Mouse (Mus musculus): ENCODE results near the gene Sim1. TPM values are rescaled to one million over a fixed set of nuclear protein-coding genes. Genes with fewer than 3 reads are reported as not detected.

The Sim1 gene
- 0.30 and 0.32 TPM in 2 replicates for polyA plus RNA-seq (2011; ENCODE audit: insufficient read depth, insufficient read length, low read depth, missing spikeins)

DNA sequence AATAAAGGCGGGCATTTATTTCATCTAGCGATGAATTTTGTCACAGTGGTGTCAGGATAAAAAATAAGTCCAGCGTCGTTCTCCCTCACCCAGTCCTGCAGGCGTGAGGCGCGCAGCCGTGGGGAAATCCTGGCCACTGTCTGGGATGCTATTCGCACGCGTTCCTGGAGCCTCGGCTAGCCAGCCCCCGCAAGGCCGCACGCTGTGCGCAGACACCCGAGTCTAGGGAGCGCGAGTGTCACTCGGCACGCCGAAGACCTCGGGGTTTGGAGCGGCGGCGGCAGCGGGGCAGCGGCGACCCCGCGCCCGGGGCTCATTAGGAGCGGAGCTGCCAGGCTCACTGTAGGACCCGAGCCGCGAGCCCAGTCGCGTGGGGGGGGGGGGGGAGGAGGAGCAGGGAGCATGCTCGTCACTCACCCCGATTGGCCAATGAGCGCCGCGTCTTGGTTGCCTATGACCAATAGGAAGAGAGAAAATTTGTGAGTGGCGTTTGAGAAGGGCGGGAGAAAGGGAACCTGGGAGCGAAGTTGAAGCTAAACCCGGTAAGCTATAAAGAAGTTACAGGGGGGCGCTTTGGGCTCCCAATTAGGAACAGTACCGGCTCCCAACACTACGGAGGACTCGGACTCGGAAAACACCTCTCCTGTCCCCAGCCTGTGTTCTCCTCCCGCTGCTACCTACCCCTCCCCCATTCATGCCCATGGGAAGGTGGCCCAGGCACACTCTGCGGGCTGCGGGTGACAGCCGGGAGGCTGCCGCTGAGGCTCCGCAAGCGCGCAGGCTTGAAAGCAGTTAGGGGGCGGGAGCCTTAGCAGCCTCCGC is at the start of gene Sim1:
Gene Sim1, plus strand, starts transcription at position 585 of the 822 bp plus-strand sequence.
- peak within 1 kb of the TSS; percentile 48; the same call in 1 of the 2 replicates for H3K9ac ChIP-seq (ENCODE audit: low read depth, poor library complexity, severe bottlenecking)
- H3K9me3 ChIP-seq (replicated peaks; ENCODE audit: control insufficient read depth, insufficient read depth, low read length, poor library complexity, severe bottlenecking): no peaks in the 10 kb centered on the region; the same call in 1 of the 2 replicates
- H3K36me3 ChIP-seq (ENCODE audit: control insufficient read depth, insufficient read depth, low read length, poor library complexity, severe bottlenecking): no peaks in the 10 kb centered on the region
- peaks cover 26% of the 10 kb centered on the region for H3K27me3 ChIP-seq (ENCODE audit: control insufficient read depth, insufficient read depth, low read length, poor library complexity, severe bottlenecking)
- no peak for TF ChIP-seq CTCF (IDR thresholded peaks at IDR 0.05; ENCODE audit: low read depth, low read length)
- no peak for TF ChIP-seq EP300 (IDR thresholded peaks at IDR 0.05; ENCODE audit: insufficient read depth, low read depth, low read length)
- TF ChIP-seq POLR2A (IDR thresholded peaks at IDR 0.05; ENCODE audit: insufficient read depth, low read length): no peak
- H3K27ac ChIP-seq (ENCODE audit: insufficient read depth, low read length): no peak within 1 kb of the TSS
- peak within 1 kb of the TSS; percentile 59 for H3K4me3 ChIP-seq (ENCODE audit: low read depth, low read length)
- H3K4me1 ChIP-seq (ENCODE audit: control insufficient read depth, insufficient read depth, low read length): no peaks in the 10 kb centered on the region

- H3K36me3 ChIP-seq (ENCODE audit: control insufficient read depth, insufficient read depth, low read length, poor library complexity, severe bottlenecking): no peaks in the 10 kb centered on the region
- no peaks in the 10 kb centered on the region for H3K27me3 ChIP-seq (ENCODE audit: control insufficient read depth, insufficient read depth, low read length, poor library complexity, severe bottlenecking)
- no peak overlapping the region for H3K4me3 ChIP-seq (ENCODE audit: low read depth, low read length)
- no peaks in the 10 kb centered on the region for H3K9me3 ChIP-seq (replicated peaks; ENCODE audit: control insufficient read depth, insufficient read depth, low read length, poor library complexity, severe bottlenecking)
- no peak for TF ChIP-seq EP300 (IDR thresholded peaks at IDR 0.05; ENCODE audit: insufficient read depth, low read depth, low read length)
- TF ChIP-seq CTCF (IDR thresholded peaks at IDR 0.05; ENCODE audit: low read depth, low read length): no peak
- TF ChIP-seq POLR2A (IDR thresholded peaks at IDR 0.05; ENCODE audit: insufficient read depth, low read length): no peak
- H3K4me1 ChIP-seq (ENCODE audit: control insufficient read depth, insufficient read depth, low read length): no peaks in the 10 kb centered on the region
- H3K9ac ChIP-seq (ENCODE audit: low read depth, poor library complexity, severe bottlenecking): no peak overlapping the region
- no peak overlapping the region for H3K27ac ChIP-seq (ENCODE audit: insufficient read depth, low read length)
These were observed 26.4 kb upstream of the Sim1 start for GRCm38 (mm10) chr10:50868202-50868601.

- no peak overlapping the region for H3K27ac ChIP-seq (ENCODE audit: insufficient read depth, low read length)
- H3K9ac ChIP-seq (ENCODE audit: low read depth, poor library complexity, severe bottlenecking): no peak overlapping the region
- no peak overlapping the region for H3K4me3 ChIP-seq (ENCODE audit: low read depth, low read length)
- no peaks in the 10 kb centered on the region for H3K4me1 ChIP-seq (ENCODE audit: control insufficient read depth, insufficient read depth, low read length)
- H3K27me3 ChIP-seq (ENCODE audit: control insufficient read depth, insufficient read depth, low read length, poor library complexity, severe bottlenecking): no peaks in the 10 kb centered on the region; the same call in 1 of the 2 replicates
- TF ChIP-seq POLR2A (IDR thresholded peaks at IDR 0.05; ENCODE audit: insufficient read depth, low read length): no peak
- no peak for TF ChIP-seq EP300 (IDR thresholded peaks at IDR 0.05; ENCODE audit: insufficient read depth, low read depth, low read length)
- TF ChIP-seq CTCF (IDR thresholded peaks at IDR 0.05; ENCODE audit: low read depth, low read length): no peak
- no peaks in the 10 kb centered on the region for H3K36me3 ChIP-seq (ENCODE audit: control insufficient read depth, insufficient read depth, low read length, poor library complexity, severe bottlenecking)
- H3K9me3 ChIP-seq (replicated peaks; ENCODE audit: control insufficient read depth, insufficient read depth, low read length, poor library complexity, severe bottlenecking): no peaks in the 10 kb centered on the region
These were observed 17.6 kb upstream of the Sim1 start for GRCm38 (mm10) chr10:50876952-50877351.

DNA sequence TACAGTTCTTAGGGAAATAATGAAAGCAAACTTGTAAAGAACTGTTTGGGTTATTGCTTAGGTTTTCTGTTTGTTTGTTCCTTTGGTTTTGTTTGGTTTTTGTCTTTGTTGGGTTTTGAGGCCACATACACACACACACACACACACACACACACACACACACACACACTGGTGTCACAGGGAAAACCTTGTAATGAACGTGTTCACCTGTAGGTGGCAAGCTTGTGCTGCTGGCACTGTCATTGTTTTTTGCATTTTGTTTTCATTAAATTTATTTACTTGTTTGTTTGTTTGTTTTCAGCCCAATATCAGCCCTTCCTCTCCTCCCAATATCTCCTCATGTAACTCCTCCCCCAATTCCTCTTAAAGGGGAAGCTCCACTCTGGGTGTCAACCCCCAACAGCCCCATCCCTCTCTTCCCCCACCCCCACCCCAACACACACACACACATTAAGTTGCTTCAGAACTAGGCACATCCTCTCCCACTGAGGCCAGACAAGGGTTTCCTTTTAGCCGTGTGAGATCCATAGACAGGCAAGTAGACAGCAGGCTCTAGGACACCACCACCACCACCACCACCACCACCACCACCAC is 13.0 kb upstream of the Sim1 start:
- H3K36me3 ChIP-seq (ENCODE audit: control insufficient read depth, insufficient read depth, low read length, poor library complexity, severe bottlenecking): no peaks in the 10 kb centered on the region
- no peaks in the 10 kb centered on the region for H3K4me1 ChIP-seq (ENCODE audit: control insufficient read depth, insufficient read depth, low read length)
- H3K27me3 ChIP-seq (ENCODE audit: control insufficient read depth, insufficient read depth, low read length, poor library complexity, severe bottlenecking): no peaks in the 10 kb centered on the region
- H3K9ac ChIP-seq (ENCODE audit: low read depth, poor library complexity, severe bottlenecking): no peak overlapping the region
- H3K4me3 ChIP-seq (ENCODE audit: low read depth, low read length): no peak overlapping the region
- no peak for TF ChIP-seq POLR2A (IDR thresholded peaks at IDR 0.05; ENCODE audit: insufficient read depth, low read length)
- H3K9me3 ChIP-seq (replicated peaks; ENCODE audit: control insufficient read depth, insufficient read depth, low read length, poor library complexity, severe bottlenecking): no peaks in the 10 kb centered on the region
- H3K27ac ChIP-seq (ENCODE audit: insufficient read depth, low read length): no peak overlapping the region

DNA sequence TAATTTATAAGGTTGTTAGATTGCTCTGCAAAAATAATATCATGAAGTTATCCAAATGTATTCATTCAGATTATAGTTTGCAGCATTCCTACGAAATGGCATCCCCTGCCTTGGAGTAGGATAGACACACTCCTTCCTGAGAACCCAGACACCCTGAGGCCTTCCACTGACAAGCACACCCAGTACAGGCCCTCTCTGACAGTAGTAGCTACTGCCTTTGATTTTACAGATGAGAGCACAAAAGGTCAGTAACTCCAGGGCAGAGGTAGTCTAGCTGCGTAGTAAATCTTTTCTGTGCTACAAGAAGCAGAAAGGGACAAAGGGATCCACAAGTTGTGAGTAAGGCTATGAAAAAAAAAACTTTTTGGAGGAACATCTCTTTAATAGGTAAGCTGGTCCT is 12.2 kb upstream of the Sim1 start:
- Histone ChIP-seq H3K36me3 (ENCODE audit: control insufficient read depth, insufficient read depth, low read length, poor library complexity, severe bottlenecking) (no peaks in the 10 kb centered on the region), H3K4me3 (ENCODE audit: low read depth, low read length) (no peak overlapping the region), H3K9me3 (replicated peaks; ENCODE audit: control insufficient read depth, insufficient read depth, low read length, poor library complexity, severe bottlenecking) (no peaks in the 10 kb centered on the region), H3K4me1 (ENCODE audit: control insufficient read depth, insufficient read depth, low read length) (no peaks in the 10 kb centered on the region), H3K9ac (ENCODE audit: low read depth, poor library complexity, severe bottlenecking) (no peak overlapping the region), H3K27me3 (ENCODE audit: control insufficient read depth, insufficient read depth, low read length, poor library complexity, severe bottlenecking) (no peaks in the 10 kb centered on the region), H3K27ac (ENCODE audit: insufficient read depth, low read length) (no peak overlapping the region)
- TF ChIP-seq CTCF (IDR thresholded peaks at IDR 0.05; ENCODE audit: low read depth, low read length) (no peak), EP300 (IDR thresholded peaks at IDR 0.05; ENCODE audit: insufficient read depth, low read depth, low read length) (no peak), POLR2A (IDR thresholded peaks at IDR 0.05; ENCODE audit: insufficient read depth, low read length) (no peak)

- Histone ChIP-seq H3K27me3 (ENCODE audit: control insufficient read depth, insufficient read depth, low read length, poor library complexity, severe bottlenecking) (no peaks in the 10 kb centered on the region; the same call in 1 of the 2 replicates), H3K36me3 (ENCODE audit: control insufficient read depth, insufficient read depth, low read length, poor library complexity, severe bottlenecking) (no peaks in the 10 kb centered on the region), H3K4me1 (ENCODE audit: control insufficient read depth, insufficient read depth, low read length) (no peaks in the 10 kb centered on the region), H3K9ac (ENCODE audit: low read depth, poor library complexity, severe bottlenecking) (no peak overlapping the region), H3K27ac (ENCODE audit: insufficient read depth, low read length) (no peak overlapping the region), H3K4me3 (ENCODE audit: low read depth, low read length) (no peak overlapping the region), H3K9me3 (replicated peaks; ENCODE audit: control insufficient read depth, insufficient read depth, low read length, poor library complexity, severe bottlenecking) (no peaks in the 10 kb centered on the region)
- TF ChIP-seq CTCF (IDR thresholded peaks at IDR 0.05; ENCODE audit: low read depth, low read length) (no peak), POLR2A (IDR thresholded peaks at IDR 0.05; ENCODE audit: insufficient read depth, low read length) (no peak), EP300 (IDR thresholded peaks at IDR 0.05; ENCODE audit: insufficient read depth, low read depth, low read length) (no peak)
These were observed 8.2 kb upstream of the Sim1 start for GRCm38 (mm10) chr10:50886305-50886704.
